Mouse (Mus musculus) gastrocnemius, adult 18-20 months (tissue): ENCODE results near the gene Morn2. TPM values are rescaled to one million over a fixed set of nuclear protein-coding genes. Genes with fewer than 3 reads are reported as not detected.

ENCODE experiments used
- DNase-seq: peaks from one replicate; pipeline ENCODE4 v3.0.0; 2021; ENCODE audit warnings: low spot score
- total RNA-seq, 2 experiments: library from RNA; stranded (reverse); gene quantifications; 2 replicates each; pipeline ENCODE4 v1.2.3; 2021

Morn2 gene
- total RNA-seq, 2 experiments from 2014 or later, result 6.9 to 7.4 TPM

GRCm38 (mm10) chr17:80323015-80323414, 33.0 kb downstream of the Morn2 start:
- no peak for DNase-seq

- DNase-seq, result no peak
Observed at GRCm38 (mm10) chr17:80323658-80324057, 33.7 kb downstream of the Morn2 start.

- no peak for DNase-seq
Observed at GRCm38 (mm10) chr17:80324521-80324920, 34.5 kb downstream of the Morn2 start.

GRCm38 (mm10) chr17:80325456-80325855, 35.5 kb downstream of the Morn2 start:
- DNase-seq, result no peak

- no peak for DNase-seq
Observed at GRCm38 (mm10) chr17:80326431-80326830, 36.4 kb downstream of the Morn2 start.

GRCm38 (mm10) chr17:80332386-80332785, 42.4 kb downstream of the Morn2 start:
- DNase-seq, result no peak

GRCm38 (mm10) chr17:80345277-80345676, 55.3 kb downstream of the Morn2 start:
- no peak for DNase-seq

- no peak for DNase-seq
Observed at GRCm38 (mm10) chr17:80346591-80347125, 56.7 kb downstream of the Morn2 start.

Other genes with a start within 250 kb of the Morn2 start
- gene Hnrnpll, start 227.9 kb upstream of the Morn2 start, total RNA-seq, result 10 to 100 TPM; 15.0 to 15.3 TPM
- 1 to 10 TPM; 2.5 to 2.8 TPM for gene Galm, start 162.7 kb upstream of the Morn2 start, total RNA-seq
- 10 to 100 TPM; 26.3 to 31.9 TPM for gene Srsf7, start 82.9 kb upstream of the Morn2 start, total RNA-seq
- not detected for gene Ttc39d, start 82.7 kb upstream of the Morn2 start, total RNA-seq
- gene Gemin6, start 65.8 kb upstream of the Morn2 start, total RNA-seq, result 1 to 10 TPM; 7.1 to 7.8 TPM
- 1 to 10 TPM; 6.4 to 7.7 TPM for gene Dhx57, start 273 bp downstream of the Morn2 start, total RNA-seq
- not detected for gene Arhgef33, start 17.2 kb downstream of the Morn2 start, total RNA-seq
- gene Gm10190, start 83.3 kb downstream of the Morn2 start, total RNA-seq, result not detected
- gene Sos1, start 190.2 kb downstream of the Morn2 start, total RNA-seq, result 10 to 100 TPM; 15.0 to 15.6 TPM